Mouse (Mus musculus) liver, embryonic 16.5 days (tissue): ENCODE results near the gene Gp9. TPM values are rescaled to one million over a fixed set of nuclear protein-coding genes. Genes with fewer than 3 reads are reported as not detected.

Experiments used
- ATAC-seq: fragments of 200-750 bp; cut with Nextera tagmentation; 2 replicates; pipeline ENCODE4 v1.8.0; 2017; ENCODE audit warnings: low read depth, mild to moderate bottlenecking, moderate number of reproducible peaks, moderate library complexity
- H3K27ac ChIP-seq: fragments of 300-500 bp; sonication (generic); 2 replicates; pipeline ENCODE4 v1.5.1; 2014; ENCODE audit warnings: mild to moderate bottlenecking, low read length
- H3K27me3 ChIP-seq: fragments of 300-500 bp; sonication (generic); 2 replicates; pipeline ENCODE4 v1.6.1; 2014; ENCODE audit warnings: low read depth, low read length, mixed read lengths; ENCODE audit not compliant: control insufficient read depth, insufficient read depth
- H3K36me3 ChIP-seq: fragments of 300-500 bp; sonication (generic); 2 replicates; pipeline ENCODE4 v1.6.1; 2014; ENCODE audit warnings: mild to moderate bottlenecking; ENCODE audit not compliant: control insufficient read depth, insufficient read depth
- H3K4me1 ChIP-seq: fragments of 300-500 bp; sonication (generic); 2 replicates; pipeline ENCODE4 v1.6.1; 2014; ENCODE audit warnings: low read depth, low read length, mixed read lengths; ENCODE audit not compliant: control insufficient read depth
- H3K4me2 ChIP-seq: fragments of 300-500 bp; sonication (generic); 2 replicates; pipeline ENCODE4 v1.6.1; 2014; ENCODE audit warnings: low read depth, low read length, mixed read lengths
- H3K4me3 ChIP-seq: fragments of 300-500 bp; sonication (generic); 2 replicates; pipeline ENCODE4 v1.5.1; 2014; ENCODE audit warnings: low read depth, mild to moderate bottlenecking, low read length
- H3K9ac ChIP-seq: fragments of 300-500 bp; sonication (generic); 2 replicates; pipeline ENCODE4 v1.6.1; 2014; ENCODE audit warnings: low read depth, low read length
- H3K9me3 ChIP-seq: fragments of 300-500 bp; sonication (generic); replicated peaks from 2 replicates; pipeline ENCODE4 v1.6.1; 2016; ENCODE audit warnings: low read length; ENCODE audit not compliant: control insufficient read depth
- WGBS: fragments of 180-500 bp; shearing (Covaris S2); extraction: QIAGEN DNeasy Blood & Tissue Kit; methylation state at CpG from one replicate; pipeline ENCODE4 v1.1.7; 2014; ENCODE audit not compliant: insufficient replicate concordance; 5-methylcytosine and 5-hydroxymethylcytosine counted together
- polyA plus RNA-seq: library from polyadenylated mRNA; unstranded; fragments of >200 nt; fragmentation: Nextera tagmentation; extraction: Ambion mirVana; gene quantifications from 2 replicates; pipeline ENCODE4 v1.2.1, GENCODE M21; 2015

Gene Gp9
- polyA plus RNA-seq, 1 experiment from 2014 or later = 26.2 TPM

GRCm38 (mm10) chr6:87746059-87746458, 31.8 kb upstream of the Gp9 start:
- WGBS = 44% methylated on average over 3 of the region's 3 CpGs
- H3K9ac ChIP-seq = peak overlapping the region; percentile 25; the same call in 1 of the 2 replicates
- no peak overlapping the region for H3K4me2 ChIP-seq
- H3K4me1 ChIP-seq = peaks cover 46% of the 10 kb centered on the region
- ATAC-seq = no peak
- no peaks in the 10 kb centered on the region for H3K36me3 ChIP-seq
- no peaks in the 10 kb centered on the region for H3K27me3 ChIP-seq
- H3K27ac ChIP-seq = peak overlapping the region; percentile 41
- H3K9me3 ChIP-seq = no peaks in the 10 kb centered on the region
- H3K4me3 ChIP-seq = no peak overlapping the region

GRCm38 (mm10) chr6:87746849-87747248, 31.0 kb upstream of the Gp9 start:
- no peaks in the 10 kb centered on the region for H3K27me3 ChIP-seq
- peak; percentile 85 for ATAC-seq
- H3K4me1 ChIP-seq = peaks cover 40% of the 10 kb centered on the region
- peak overlapping the region; percentile 41 for H3K4me2 ChIP-seq
- 64% methylated on average over 2 of the region's 2 CpGs for WGBS
- H3K4me3 ChIP-seq = no peak overlapping the region
- no peaks in the 10 kb centered on the region for H3K9me3 ChIP-seq
- no peaks in the 10 kb centered on the region for H3K36me3 ChIP-seq
- peak overlapping the region; percentile 40 for H3K9ac ChIP-seq
- H3K27ac ChIP-seq = peak overlapping the region; percentile 60; the same call in 1 of the 2 replicates

GRCm38 (mm10) chr6:87748078-87748477, 29.8 kb upstream of the Gp9 start:
- Histone ChIP-seq H3K27me3 (no peaks in the 10 kb centered on the region), H3K4me2 (no peak overlapping the region), H3K4me1 (peaks cover 30% of the 10 kb centered on the region), H3K27ac (no peak overlapping the region), H3K9me3 (no peaks in the 10 kb centered on the region), H3K9ac (no peak overlapping the region), H3K36me3 (no peaks in the 10 kb centered on the region), H3K4me3 (no peak overlapping the region)
- WGBS = 66% methylated on average over 2 of the region's 2 CpGs
- ATAC-seq = no peak

GRCm38 (mm10) chr6:87748531-87748930, 29.3 kb upstream of the Gp9 start:
- no peak overlapping the region for H3K9ac ChIP-seq
- no peak for ATAC-seq
- H3K36me3 ChIP-seq = no peaks in the 10 kb centered on the region
- H3K4me2 ChIP-seq = no peak overlapping the region
- no peak overlapping the region for H3K4me3 ChIP-seq
- H3K27ac ChIP-seq = 0 out of 2 replicates have a peak overlapping the region, but pooled peaks have one; percentile 13
- H3K4me1 ChIP-seq = peaks cover 28% of the 10 kb centered on the region
- no peaks in the 10 kb centered on the region for H3K9me3 ChIP-seq
- WGBS = 70% methylated on average over 6 of the region's 6 CpGs
- no peaks in the 10 kb centered on the region for H3K27me3 ChIP-seq

- Histone ChIP-seq H3K4me1 (peaks cover 33% of the 10 kb centered on the region), H3K4me2 (no peak overlapping the region), H3K4me3 (no peak overlapping the region), H3K9me3 (no peaks in the 10 kb centered on the region), H3K36me3 (no peaks in the 10 kb centered on the region), H3K9ac (no peak overlapping the region), H3K27me3 (no peaks in the 10 kb centered on the region), H3K27ac (no peak overlapping the region)
- ATAC-seq = no peak
- 57% methylated on average over 8 of the region's 8 CpGs for WGBS
Measured at GRCm38 (mm10) chr6:87750184-87750910, 27.5 kb upstream of the Gp9 start.

DNA sequence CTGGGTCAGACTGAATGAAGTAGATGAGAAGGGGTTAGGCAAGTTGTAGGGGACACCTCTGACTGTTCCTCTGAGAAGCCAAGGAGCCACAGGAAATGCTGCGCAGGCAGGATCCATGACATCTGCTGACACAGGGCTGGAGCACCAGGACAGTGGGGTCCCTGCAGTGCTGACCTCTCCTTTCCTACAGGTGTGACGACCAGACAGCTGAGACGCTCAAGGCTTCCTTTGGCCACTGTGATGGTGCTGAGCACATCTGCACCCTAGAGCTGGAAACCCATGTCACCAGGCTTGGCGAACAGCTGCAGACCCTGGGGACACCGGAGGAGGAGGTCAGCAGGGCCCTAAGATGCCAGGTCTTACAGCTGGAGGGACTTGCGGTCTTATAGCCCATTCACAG, 26.3 kb upstream of the Gp9 start:
- Histone ChIP-seq H3K27me3 (no peaks in the 10 kb centered on the region), H3K9me3 (no peaks in the 10 kb centered on the region), H3K27ac (no peak overlapping the region), H3K9ac (no peak overlapping the region), H3K4me1 (peaks cover 24% of the 10 kb centered on the region), H3K4me2 (no peak overlapping the region), H3K36me3 (no peaks in the 10 kb centered on the region), H3K4me3 (no peak overlapping the region)
- ATAC-seq = no peak
- 76% methylated on average over 6 of the region's 6 CpGs for WGBS

DNA sequence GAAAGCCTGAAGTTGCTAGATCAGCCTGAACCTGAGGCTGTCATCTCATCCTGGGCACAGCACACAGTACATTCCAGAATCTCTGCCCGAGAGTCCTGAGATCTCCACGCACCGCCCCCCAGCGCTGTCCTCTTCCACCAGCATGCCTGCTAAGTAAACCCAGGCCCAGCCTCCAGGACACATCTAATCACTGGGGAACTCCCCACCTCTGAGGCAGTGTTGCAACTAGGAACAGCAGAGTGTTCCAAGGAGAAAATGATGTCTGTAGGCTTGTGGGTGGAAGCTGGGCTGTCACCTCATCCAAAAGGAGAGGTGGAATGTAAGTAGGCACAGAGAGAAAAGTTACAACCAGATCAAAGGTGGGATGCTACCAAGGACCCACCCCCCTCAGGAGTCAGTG, 22.7 kb upstream of the Gp9 start:
- no peaks in the 10 kb centered on the region for H3K36me3 ChIP-seq
- ATAC-seq = peak; percentile 35; the same call in 1 of the 2 replicates
- no peak overlapping the region for H3K4me3 ChIP-seq
- H3K27me3 ChIP-seq = no peaks in the 10 kb centered on the region
- H3K4me1 ChIP-seq = peaks cover 22% of the 10 kb centered on the region
- H3K4me2 ChIP-seq = no peak overlapping the region
- WGBS = 75% methylated on average over 4 of the region's 4 CpGs
- no peak overlapping the region for H3K27ac ChIP-seq
- no peaks in the 10 kb centered on the region for H3K9me3 ChIP-seq
- H3K9ac ChIP-seq = no peak overlapping the region

DNA sequence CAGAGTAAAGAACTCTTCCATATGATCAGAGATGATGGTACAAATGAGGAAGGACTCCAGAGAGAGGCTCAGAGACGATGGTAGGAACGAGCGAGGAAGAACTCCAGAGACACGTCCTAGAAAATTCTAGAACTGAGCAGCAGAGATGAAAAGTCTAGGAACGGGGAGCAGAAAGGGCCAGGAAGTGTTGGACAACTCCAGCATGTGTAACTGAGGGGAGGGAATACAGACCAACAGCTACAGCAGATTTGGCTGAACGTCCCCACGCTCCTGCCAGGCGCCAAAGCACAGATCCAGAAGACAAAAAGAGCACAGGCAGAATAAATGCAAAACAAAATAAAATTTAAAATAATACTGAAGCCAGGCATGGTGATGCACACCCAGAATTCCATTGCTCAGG, 21.0 kb upstream of the Gp9 start:
- ATAC-seq = no peak
- no peak overlapping the region for H3K27ac ChIP-seq
- H3K4me3 ChIP-seq = no peak overlapping the region
- no peaks in the 10 kb centered on the region for H3K27me3 ChIP-seq
- 70% methylated on average over 8 of the region's 8 CpGs for WGBS
- H3K36me3 ChIP-seq = no peaks in the 10 kb centered on the region
- no peaks in the 10 kb centered on the region for H3K9me3 ChIP-seq
- no peak overlapping the region for H3K9ac ChIP-seq
- no peak overlapping the region for H3K4me2 ChIP-seq
- H3K4me1 ChIP-seq = peaks cover 29% of the 10 kb centered on the region

DNA sequence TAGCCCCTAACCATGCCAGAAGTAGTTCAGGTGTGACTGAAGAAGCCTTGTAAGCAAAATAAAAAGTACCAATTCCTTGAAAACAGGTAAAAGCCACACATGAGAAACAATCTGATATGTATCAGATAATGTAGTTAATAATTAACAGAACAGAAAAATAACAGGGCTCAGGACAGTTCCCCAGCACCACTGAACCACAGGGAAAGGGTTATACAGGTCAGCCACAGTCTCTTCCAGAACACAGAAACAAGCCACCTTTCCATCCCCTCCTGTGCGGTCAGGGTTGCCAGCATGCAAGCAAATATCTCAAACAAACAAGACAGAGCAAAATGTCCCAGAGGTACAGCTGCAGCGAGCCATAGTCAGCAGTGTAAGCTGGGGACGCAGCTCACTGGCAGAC, 18.5 kb upstream of the Gp9 start:
- Histone ChIP-seq H3K36me3 (no peaks in the 10 kb centered on the region), H3K4me2 (no peak overlapping the region; the same call in 1 of the 2 replicates), H3K27ac (peak overlapping the region; percentile 73), H3K4me3 (no peak overlapping the region), H3K4me1 (peaks cover 39% of the 10 kb centered on the region), H3K9me3 (no peaks in the 10 kb centered on the region), H3K27me3 (no peaks in the 10 kb centered on the region), H3K9ac (no peak overlapping the region)
- WGBS = 63% methylated on average over 3 of the region's 3 CpGs
- ATAC-seq = peak; percentile 53
